Mouse (Mus musculus) thymus, adult 2 months (tissue): ENCODE results near the gene Gstk1.

Source experiments
- CTCF ChIP-seq: fragments of 200-500 bp; IDR thresholded peaks from 2 replicates; pipeline ENCODE4 v1.5.1; 2012; ENCODE audit warnings: mild to moderate bottlenecking, control low read depth, low read length, moderate library complexity, borderline replicate concordance; ENCODE audit not compliant: control insufficient read depth, poor library complexity, insufficient read depth; ENCODE audit errors: extremely low read depth
- POLR2A ChIP-seq: fragments of 200-500 bp; IDR thresholded peaks from 2 replicates; pipeline ENCODE4 v1.6.1; 2012; ENCODE audit warnings: mild to moderate bottlenecking, low read length, control low read depth, moderate library complexity; ENCODE audit not compliant: control insufficient read depth, poor library complexity, insufficient read depth; ENCODE audit errors: extremely low read depth

DNA sequence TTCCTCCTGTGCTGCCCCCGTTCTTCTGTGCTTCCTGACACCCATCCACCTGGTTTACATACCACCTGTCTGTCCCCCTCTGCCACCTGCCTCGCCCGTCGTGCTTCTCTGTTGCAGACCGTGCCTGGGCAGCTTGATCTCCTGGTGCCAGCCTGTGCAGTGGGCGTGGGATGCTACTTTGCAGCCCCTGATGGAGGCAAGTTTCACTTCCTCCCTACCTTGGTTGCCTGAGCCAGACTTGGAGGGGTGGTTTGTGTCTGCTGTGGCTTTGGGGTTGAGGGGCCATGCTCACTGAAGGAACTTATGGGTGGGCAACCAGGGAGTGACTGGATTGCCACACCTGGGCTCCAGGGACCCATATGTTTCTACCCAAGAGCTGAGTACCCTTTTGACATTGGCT is 47.6 kb downstream of the Gstk1 start:
- TF ChIP-seq POLR2A (no peak), CTCF (no peak)
